Mouse (Mus musculus): ENCODE results near the gene Ankrd33b.

DNA sequence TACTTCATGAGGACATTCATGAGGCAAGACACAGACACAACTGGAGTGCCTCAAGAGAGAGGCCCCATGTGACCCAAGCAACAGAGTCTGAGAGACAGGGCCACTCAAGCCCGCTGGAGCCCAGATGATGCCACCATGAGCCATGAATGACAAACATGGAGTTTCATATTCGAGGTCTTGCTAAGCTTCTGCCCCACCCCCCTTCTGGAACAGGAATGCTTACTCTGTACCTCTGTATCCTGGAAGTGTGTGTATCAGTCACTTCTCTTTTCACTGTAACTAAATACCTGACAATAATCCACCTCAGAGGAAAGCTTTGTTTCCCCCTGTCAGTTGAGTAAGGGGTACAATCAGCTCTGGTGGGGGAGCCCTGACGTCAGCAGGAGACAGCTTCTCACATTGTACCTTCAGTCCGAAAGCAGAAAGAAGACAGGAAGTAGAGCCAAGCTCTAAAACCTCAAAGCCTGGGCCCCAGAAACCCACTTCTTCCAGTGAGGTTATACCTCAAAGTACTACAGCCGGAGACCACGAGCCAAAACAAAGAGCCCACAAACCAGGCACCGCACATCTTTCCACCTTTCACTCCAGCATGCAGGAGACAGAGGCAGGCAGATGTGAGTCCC lies 34.9 kb downstream of the Ankrd33b start:
- TF ChIP-seq EP300 (IDR thresholded peaks at IDR 0.05; ENCODE audit: low read depth) (no peak), CTCF (IDR thresholded peaks at IDR 0.05; ENCODE audit: low read depth) (no peak)

Measured in liver, postnatal 0 days (tissue).